Mouse (Mus musculus) G1E-ER4 (cell line): ENCODE results near the gene Mturn. TPM values are rescaled to one million over a fixed set of nuclear protein-coding genes. Genes with fewer than 3 reads are reported as not detected.

Experiments used
- GATA1 ChIP-seq: IDR thresholded peaks from one replicate; pipeline ENCODE4 v1.8.0; 2012; ENCODE audit warnings: low read length, inconsistent platforms
- polyA plus RNA-seq: library from polyadenylated mRNA; stranded (reverse); fragments of >175 nt; gene quantifications from 2 replicates; pipeline ENCODE4 v1.2.3, GENCODE M21; 2012

The Mturn gene
- polyA plus RNA-seq, 1 experiment = 1.3 TPM

DNA sequence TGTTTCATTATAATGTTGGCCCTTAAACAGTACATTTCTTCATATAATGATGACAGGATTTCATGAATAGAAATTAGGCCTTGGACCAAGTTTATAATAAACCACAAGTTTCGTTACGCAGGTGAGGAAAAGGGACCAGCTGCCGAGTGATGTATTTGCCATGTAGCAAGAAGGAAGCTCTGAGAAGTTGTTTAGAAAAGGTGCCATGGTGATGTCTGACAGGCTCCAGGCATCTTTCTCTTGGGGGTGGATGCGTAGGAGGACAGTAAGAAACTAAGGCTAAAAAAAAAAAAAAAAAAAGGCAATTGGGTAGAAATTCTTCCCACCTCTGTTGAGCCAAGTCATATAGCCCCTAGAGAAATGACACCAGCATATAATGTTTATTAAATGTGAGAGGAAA is 70.2 kb downstream of the Mturn start:
- TF ChIP-seq GATA1 = no peak

DNA sequence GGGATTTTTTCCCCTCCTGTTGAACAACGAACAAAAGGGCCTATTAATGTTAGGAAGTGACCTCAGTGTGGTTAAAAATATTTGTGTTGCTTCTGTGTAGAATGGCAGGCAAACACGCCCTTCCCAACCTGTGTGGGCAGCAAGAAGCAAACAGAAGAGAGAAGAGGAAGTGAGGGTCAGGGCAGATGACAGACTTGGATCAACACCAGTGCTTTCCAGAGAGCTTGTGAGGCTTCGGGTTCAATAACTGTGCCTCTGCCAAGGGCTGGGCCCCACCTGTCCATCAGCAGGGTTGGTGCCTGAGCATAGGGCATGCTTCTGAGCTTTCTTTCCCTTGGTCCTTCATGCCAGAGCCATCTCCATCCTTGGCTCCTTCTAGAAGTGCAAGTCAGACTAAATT is 70.7 kb downstream of the Mturn start:
- no peak for TF ChIP-seq GATA1

Other genes starting within 250 kb of the Mturn start
- not detected in 2 replicates for gene Scrn1, start 115.1 kb upstream of the Mturn start, polyA plus RNA-seq
- gene Plekha8, start 86.5 kb upstream of the Mturn start, polyA plus RNA-seq = 1.6 and 2.1 TPM in 2 replicates
- gene Fkbp14, start 84.3 kb upstream of the Mturn start, polyA plus RNA-seq = not detected in 2 replicates
- 23.2 and 31.3 TPM in 2 replicates for gene Znrf2, start 135.3 kb downstream of the Mturn start, polyA plus RNA-seq